Mouse (Mus musculus): Measurements from ENCODE around the gene Cpa5.

- TF ChIP-seq USF2 (conservative IDR thresholded peaks at IDR 0.05; ENCODE audit: low read depth, low read length) (no peak; the same call in 1 of the 2 replicates), MAX (IDR thresholded peaks at IDR 0.05; ENCODE audit: low read length) (no peak), TCF12 (IDR thresholded peaks at IDR 0.05; ENCODE audit: low read depth, low read length) (no peak), POLR2A (IDR thresholded peaks at IDR 0.05; ENCODE audit: low read depth, low read length) (no peak), CTCF (conservative IDR thresholded peaks at IDR 0.05 in 1 of 2, IDR thresholded peaks at IDR 0.05 in 1 of 2; ENCODE audit: low read depth in 2 of 2, low read length in 2 of 2) (no peak)
Measured at GRCm38 (mm10) chr6:30629989-30630388, 19.2 kb downstream of the Cpa5 start.
